Mouse (Mus musculus) brain, embryonic 14.5 days (tissue): Measurements from ENCODE around the gene Mark4.

Source experiments
- CTCF ChIP-seq: fragments of 200-500 bp; IDR thresholded peaks from 2 replicates; pipeline ENCODE4 v1.5.1; 2012; ENCODE audit warnings: inconsistent platforms, mild to moderate bottlenecking, moderate library complexity, borderline replicate concordance; ENCODE audit not compliant: insufficient read depth, insufficient read length; ENCODE audit errors: extremely low read depth
- POLR2A ChIP-seq: fragments of 200-500 bp; IDR thresholded peaks from 2 replicates; pipeline ENCODE4 v1.6.1; 2012; ENCODE audit warnings: mild to moderate bottlenecking, inconsistent platforms, borderline replicate concordance; ENCODE audit not compliant: poor library complexity, insufficient read depth, insufficient read length, severe bottlenecking; ENCODE audit errors: extremely low read depth

GRCm38 (mm10) chr7:19424051-19424450, 34.6 kb downstream of the Mark4 start:
- no peak for TF ChIP-seq POLR2A
- no peak for TF ChIP-seq CTCF
